Mouse (Mus musculus): ENCODE results near the gene Polr3b.

Polr3b gene

GRCm38 (mm10) chr10:84707752-84708530, 85.8 kb downstream of the Polr3b start:
- DNase-seq (ENCODE audit: low read depth, low spot score): no peak

- no peak for DNase-seq (ENCODE audit: low read depth, low spot score)
Observed at GRCm38 (mm10) chr10:84710192-84710591, 88.1 kb downstream of the Polr3b start.

GRCm38 (mm10) chr10:84710827-84711226, 88.7 kb downstream of the Polr3b start:
- no peak for DNase-seq (ENCODE audit: low read depth, low spot score)

- DNase-seq (ENCODE audit: low read depth, low spot score): no peak
Observed at GRCm38 (mm10) chr10:84711479-84711878, 89.4 kb downstream of the Polr3b start.

GRCm38 (mm10) chr10:84711940-84712339, 89.8 kb downstream of the Polr3b start:
- DNase-seq (ENCODE audit: low read depth, low spot score): no peak

- no peak for DNase-seq (ENCODE audit: low read depth, low spot score)
Observed at GRCm38 (mm10) chr10:84712532-84712931, 90.4 kb downstream of the Polr3b start.

- no peak for DNase-seq (ENCODE audit: low read depth, low spot score)
Observed at GRCm38 (mm10) chr10:84713043-84713442, 91.0 kb downstream of the Polr3b start.

- no peak for DNase-seq (ENCODE audit: low read depth, low spot score)
Observed at GRCm38 (mm10) chr10:84715639-84716038, 93.5 kb downstream of the Polr3b start.

GRCm38 (mm10) chr10:84716581-84716980, 94.5 kb downstream of the Polr3b start:
- no peak for DNase-seq (ENCODE audit: low read depth, low spot score)

GRCm38 (mm10) chr10:84722711-84723110, 100.6 kb downstream of the Polr3b start:
- no peak for DNase-seq (ENCODE audit: low read depth, low spot score)

- DNase-seq (ENCODE audit: low read depth, low spot score): no peak
Observed at GRCm38 (mm10) chr10:84727005-84727404, 104.9 kb downstream of the Polr3b start.

- DNase-seq (ENCODE audit: low read depth, low spot score): no peak
Observed at GRCm38 (mm10) chr10:84727760-84728159, 105.7 kb downstream of the Polr3b start.

GRCm38 (mm10) chr10:84730078-84730477, 108.0 kb downstream of the Polr3b start:
- no peak for DNase-seq (ENCODE audit: low read depth, low spot score)

- DNase-seq (ENCODE audit: low read depth, low spot score): no peak
Observed at GRCm38 (mm10) chr10:84730956-84731355, 108.9 kb downstream of the Polr3b start.

GRCm38 (mm10) chr10:84733511-84733910, 111.4 kb downstream of the Polr3b start:
- no peak for DNase-seq (ENCODE audit: low read depth, low spot score)

GRCm38 (mm10) chr10:84754851-84755785, 133.0 kb downstream of the Polr3b start:
- DNase-seq (ENCODE audit: low read depth, low spot score): no peak

- no peak for DNase-seq (ENCODE audit: low read depth, low spot score)
Observed at GRCm38 (mm10) chr10:84755786-84756203, 133.7 kb downstream of the Polr3b start, which contains the start of gene Rfx4. Gene Rfx4, plus strand, starts transcription at chr10:84756062.

GRCm38 (mm10) chr10:84756435-84757095, 134.5 kb downstream of the Polr3b start:
- no peak for DNase-seq (ENCODE audit: low read depth, low spot score)

- DNase-seq (ENCODE audit: low read depth, low spot score): no peak
Observed at GRCm38 (mm10) chr10:84757426-84758199, 135.5 kb downstream of the Polr3b start.

GRCm38 (mm10) chr10:84758200-84758468, 136.0 kb downstream of the Polr3b start:
- no peak for DNase-seq (ENCODE audit: low read depth, low spot score)

Measured in retina, adult 2 months (tissue).